Mouse (Mus musculus) right cerebral cortex, postnatal 36 days (tissue): ENCODE results near the gene Zkscan6.

ENCODE experiments used
- DNase-seq, 2 experiments: peaks; one replicate each; pipeline ENCODE4 v3.0.0; 2022; ENCODE audit warnings: low spot score in 2 of 2, mixed read lengths in 1 of 2

Zkscan6 gene

DNA sequence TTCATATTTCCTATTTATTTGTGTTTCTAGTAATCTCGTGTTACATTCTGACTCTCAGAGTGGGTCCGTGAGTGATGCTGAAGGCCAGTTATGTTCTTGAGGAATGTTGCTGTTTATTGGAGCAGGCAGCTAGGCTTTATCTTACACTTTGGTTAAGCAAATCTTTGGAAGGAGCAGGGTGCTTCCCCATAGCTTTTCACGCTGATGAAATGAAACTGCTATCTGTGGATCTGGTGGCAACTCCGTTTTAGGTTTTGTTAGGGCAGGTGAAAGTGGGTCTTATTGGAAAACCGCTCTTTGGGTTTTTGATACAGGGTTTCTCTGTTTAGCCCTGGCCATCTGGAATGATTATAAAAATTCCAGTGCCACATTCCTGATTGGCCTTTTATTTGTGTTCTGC, 5.1 kb downstream of the Zkscan6 start:
- DNase-seq, result no peak

DNA sequence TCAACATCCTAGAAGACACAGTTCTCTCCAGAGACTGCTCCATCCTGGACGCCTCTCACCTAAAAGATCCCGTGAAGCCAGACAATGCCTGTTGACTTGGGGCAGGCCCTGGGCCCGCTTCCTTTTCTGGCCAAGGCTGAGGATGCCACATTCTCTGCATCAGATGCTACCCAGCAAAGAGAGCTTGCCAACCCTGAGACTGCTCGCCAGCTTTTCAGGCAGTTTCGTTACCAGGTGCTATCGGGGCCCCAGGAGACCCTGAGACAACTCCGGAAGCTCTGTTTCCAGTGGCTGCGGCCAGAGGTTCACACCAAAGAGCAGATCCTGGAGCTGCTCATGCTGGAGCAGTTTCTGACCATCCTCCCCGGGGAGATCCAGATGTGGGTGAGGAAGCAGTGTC, 7.4 kb downstream of the Zkscan6 start:
- no peak for DNase-seq

DNA sequence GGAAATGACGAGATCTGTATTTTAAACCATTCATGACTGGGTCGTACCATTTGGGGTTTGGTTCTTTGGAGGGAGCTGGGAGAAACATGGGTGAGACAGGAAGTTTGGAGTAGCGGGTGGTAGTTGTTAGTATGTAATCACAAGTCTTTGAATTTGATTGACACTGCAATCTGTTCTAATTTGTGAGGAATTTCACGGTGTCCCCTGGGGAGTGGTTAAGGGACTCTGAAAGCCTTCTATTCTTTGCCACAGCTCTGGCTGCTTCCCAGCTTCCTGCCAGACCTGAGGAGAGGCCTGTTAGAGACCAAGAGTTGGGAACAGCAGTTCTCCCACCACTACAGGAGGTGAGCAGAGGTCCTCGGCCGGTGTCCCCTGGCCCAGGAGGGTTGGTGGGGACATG, 9.3 kb downstream of the Zkscan6 start:
- DNase-seq, result no peak

DNA sequence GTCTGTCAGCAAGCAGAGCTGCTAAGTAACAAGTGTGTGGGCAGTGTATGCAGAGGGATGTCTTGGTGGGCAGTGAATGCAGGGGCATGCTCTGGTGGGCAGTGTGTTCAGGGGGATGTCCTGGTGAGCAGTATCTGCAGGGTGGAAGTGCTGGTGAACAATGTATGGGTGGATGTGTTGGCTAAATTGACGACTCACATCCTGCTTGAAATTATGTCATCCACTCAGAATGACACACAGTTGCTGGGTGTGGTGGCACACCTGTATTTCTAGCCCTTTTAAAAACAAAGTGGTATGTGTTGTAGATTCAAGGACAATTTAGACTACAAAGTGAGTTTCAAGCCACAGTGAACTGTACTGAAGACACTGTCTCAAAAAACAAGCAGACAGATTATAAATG, 11.2 kb downstream of the Zkscan6 start:
- DNase-seq, result no peak

DNA sequence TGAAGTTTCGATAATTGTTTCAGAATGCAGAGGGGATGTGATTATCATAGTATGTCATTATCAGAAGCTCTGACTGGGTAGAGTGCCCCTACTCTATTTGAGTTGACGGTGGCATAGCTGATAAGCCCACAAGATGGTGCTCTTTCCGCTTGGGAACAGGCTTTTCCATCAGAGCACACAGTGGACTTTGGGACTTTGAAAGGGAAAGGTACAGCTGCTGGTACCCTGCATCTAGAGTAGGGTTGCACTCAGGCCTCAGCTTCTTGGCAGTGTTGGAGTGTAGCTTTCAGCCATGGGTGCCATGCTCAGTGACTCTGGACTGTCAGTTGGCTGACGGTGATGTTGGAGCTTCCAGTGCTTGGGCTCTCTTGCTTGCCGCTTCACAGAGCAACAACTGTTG, 13.3 kb downstream of the Zkscan6 start:
- no peak for DNase-seq

DNA sequence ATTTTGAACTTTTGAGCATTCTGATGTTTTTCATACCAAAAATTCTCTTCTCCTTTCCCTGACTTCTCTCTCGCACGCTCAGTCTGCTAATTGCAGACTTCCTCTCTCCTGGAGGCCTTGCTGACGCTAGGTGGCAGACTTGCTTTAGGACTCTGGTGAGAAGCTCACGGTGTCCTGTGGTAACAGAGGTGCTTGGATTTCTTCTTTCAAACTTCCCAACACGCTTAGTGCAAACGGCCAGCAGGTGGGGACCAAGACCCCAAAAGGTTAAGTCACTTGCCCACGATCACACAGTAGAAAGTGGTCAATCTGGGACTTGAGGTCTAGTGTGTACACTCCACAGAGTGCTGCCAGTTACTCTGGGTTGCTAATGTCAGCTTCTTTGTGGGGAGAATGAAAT, 13.9 kb downstream of the Zkscan6 start:
- DNase-seq, result peak; percentile 40 to 50

DNA sequence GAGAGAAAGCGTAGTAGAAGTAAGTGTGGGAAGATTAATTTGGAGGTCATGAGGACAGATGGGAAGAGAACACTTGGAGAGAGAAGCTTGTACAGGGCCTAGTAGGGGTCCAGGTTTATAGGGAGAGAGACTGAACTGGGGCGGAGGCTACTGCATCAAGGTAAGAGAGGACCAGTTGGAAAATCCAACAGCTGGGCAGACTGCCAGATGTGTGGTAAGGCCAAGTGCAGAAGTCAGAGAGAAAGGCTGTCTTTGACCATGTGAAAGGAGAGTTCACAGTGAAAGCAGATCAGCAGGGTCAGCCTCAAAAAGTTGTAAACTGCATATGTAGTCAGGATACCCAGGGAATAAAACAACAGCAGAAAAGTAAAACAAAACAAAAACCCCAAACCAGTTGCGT, 17.6 kb downstream of the Zkscan6 start:
- no peak for DNase-seq

DNA sequence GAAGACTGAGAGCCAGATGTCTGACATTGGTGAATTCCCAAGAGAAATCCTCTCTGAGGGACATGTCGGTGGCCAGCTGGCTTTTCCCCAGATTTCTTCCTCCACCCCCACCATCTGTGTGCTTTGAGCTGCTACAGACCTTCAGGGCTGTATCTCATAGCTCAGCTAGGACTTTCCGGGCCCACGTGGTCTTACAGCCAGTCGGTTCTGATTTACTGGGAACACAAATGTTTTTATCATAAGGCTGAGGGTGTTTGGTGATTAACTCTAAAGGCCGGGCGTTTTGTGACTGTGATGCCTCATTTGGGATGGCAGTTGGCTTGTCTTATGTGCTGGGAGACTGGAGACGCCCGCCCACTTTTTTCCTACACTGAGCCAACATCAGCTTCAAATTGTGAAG, 32.0 kb downstream of the Zkscan6 start:
- peak; percentile 41 to 43 for DNase-seq

DNA sequence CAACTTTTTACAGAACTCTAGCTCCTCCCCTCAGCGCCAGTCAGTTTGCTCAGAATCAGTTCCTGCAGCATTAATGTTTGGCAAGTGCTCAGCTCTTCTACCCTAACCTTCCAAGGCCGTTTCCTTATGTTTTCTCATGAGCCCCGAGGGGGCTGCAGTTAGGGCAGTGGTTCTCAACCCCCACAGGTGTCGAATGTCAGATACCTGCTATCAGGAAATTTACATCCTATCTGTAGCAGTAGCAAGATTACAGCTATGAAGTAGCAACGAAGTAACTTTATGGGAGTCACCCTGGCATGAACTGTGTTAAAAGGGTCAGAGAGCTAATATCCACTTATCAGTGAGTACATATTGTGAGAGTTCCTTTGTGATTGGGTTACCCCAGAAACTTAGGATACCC, 39.5 kb downstream of the Zkscan6 start:
- no peak for DNase-seq

DNA sequence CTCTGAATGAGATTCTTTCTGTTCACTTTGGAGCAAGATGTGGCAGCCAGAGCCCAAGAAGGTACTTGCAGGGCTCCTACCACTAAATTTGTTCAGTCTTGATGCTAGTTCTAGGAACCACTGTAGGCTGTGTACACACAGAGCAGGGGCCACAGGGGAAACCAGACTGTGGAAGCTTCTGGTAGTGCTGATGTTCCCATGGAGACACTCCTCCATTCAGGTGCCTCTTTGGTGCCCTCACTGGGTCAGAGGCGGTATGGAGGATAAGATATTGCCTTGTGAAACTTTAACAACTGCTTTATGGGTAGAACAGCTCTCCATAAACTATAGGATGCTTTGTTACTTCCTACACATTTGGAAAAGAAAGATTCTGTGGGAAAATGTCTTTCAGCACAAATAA, 45.1 kb downstream of the Zkscan6 start:
- peak in 1 of 2 experiments; percentile 9 for DNase-seq

DNA sequence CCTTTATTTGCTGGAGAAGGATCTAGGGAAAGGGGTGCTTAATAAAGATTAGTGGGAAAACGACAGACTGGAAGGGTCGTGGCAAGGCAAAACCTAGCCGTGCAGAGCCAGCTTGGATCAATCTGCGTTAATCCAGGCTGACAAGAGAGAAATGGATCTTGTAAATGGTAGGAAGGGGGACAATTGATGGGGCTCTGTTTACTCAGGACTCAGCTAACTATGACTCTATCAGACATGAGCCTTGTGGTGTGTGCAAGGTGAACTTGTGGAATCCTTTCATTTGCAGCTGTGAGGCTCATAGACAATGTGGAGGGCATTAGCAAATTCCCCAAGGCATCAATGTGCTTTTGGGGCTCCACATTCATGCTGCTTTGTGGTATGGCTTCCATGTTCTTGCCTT, 54.5 kb downstream of the Zkscan6 start:
- DNase-seq, result no peak

DNA sequence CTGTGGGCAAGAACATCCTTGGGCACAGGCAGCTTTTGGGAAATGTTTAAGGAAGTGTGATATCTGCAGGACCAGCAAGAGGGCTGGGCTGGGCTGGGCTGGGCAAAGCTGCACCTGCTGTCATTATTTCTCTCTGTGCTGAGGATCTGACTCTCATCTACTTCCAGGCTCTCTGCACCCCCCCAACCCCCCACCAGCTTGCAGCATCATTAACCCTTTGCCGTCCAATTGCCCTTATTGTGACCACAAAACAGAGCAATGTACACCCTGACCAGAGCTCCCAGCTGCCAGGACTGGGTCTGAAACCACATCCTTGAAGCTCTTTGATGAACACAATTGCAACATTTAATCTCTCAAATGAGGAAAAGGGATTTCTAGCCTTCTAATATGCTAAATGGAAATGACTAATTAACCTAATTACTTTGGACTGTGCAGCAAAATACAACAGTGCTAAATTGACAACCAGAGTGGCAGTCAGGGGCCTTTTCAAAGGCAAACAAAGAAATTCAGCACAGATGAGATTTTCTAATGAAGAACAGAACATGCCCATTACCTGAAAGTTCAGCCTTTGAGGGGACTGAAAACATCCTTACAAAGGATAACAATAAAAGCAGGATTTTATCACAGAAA, 70.3 kb downstream of the Zkscan6 start:
- no peak for DNase-seq
